Mouse (Mus musculus) spleen, adult 2 months (tissue): ENCODE data around the gene B430218F22Rik.

Source experiments
- CTCF ChIP-seq: fragments of 200-500 bp; IDR thresholded peaks from 2 replicates; pipeline ENCODE4 v1.5.1; 2011; ENCODE audit warnings: mild to moderate bottlenecking, inconsistent platforms; ENCODE audit not compliant: insufficient read depth, insufficient read length, insufficient replicate concordance; ENCODE audit errors: extremely low read depth
- POLR2A ChIP-seq: fragments of 200-500 bp; IDR thresholded peaks from 2 replicates; pipeline ENCODE4 v1.6.1; 2011; ENCODE audit warnings: low read depth, low read length, inconsistent platforms

GRCm38 (mm10) chr13:118350870-118351269 is 35.6 kb upstream of the B430218F22Rik start:
- TF ChIP-seq CTCF (no peak), POLR2A (no peak)
